Mouse (Mus musculus) hindbrain, embryonic 15.5 days (tissue): Measurements from ENCODE around the gene Mab21l1. TPM values are rescaled to one million over a fixed set of nuclear protein-coding genes. Genes with fewer than 3 reads are reported as not detected.

Experiments used
- ATAC-seq: fragments of 200-750 bp; cut with Nextera tagmentation; 2 replicates; pipeline ENCODE4 v1.8.0; 2017; ENCODE audit warnings: low read depth, moderate number of reproducible peaks, moderate TSS enrichment; ENCODE audit not compliant: low FRiP score
- H3K27ac ChIP-seq: fragments of 300-500 bp; sonication (generic); replicated peaks from 2 replicates; pipeline ENCODE4 v1.5.1; 2015; ENCODE audit warnings: mild to moderate bottlenecking, inconsistent platforms
- H3K27me3 ChIP-seq: fragments of 300-500 bp; sonication (generic); 2 replicates; pipeline ENCODE4 v1.6.1; 2015; ENCODE audit warnings: control low read depth, inconsistent platforms
- H3K36me3 ChIP-seq: fragments of 300-500 bp; sonication (generic); 2 replicates; pipeline ENCODE4 v1.6.1; 2015; ENCODE audit warnings: control low read depth, inconsistent platforms
- H3K4me1 ChIP-seq: fragments of 300-500 bp; sonication (generic); replicated peaks from 2 replicates; pipeline ENCODE4 v1.6.1; 2015; ENCODE audit warnings: control low read depth, inconsistent platforms
- H3K4me2 ChIP-seq: fragments of 300-500 bp; sonication (generic); 2 replicates; pipeline ENCODE4 v1.6.1; 2015; ENCODE audit warnings: moderate library complexity, mild to moderate bottlenecking, inconsistent platforms
- H3K4me3 ChIP-seq: fragments of 300-500 bp; sonication (generic); 2 replicates; pipeline ENCODE4 v1.5.1; 2015; ENCODE audit warnings: mild to moderate bottlenecking, inconsistent platforms
- H3K9ac ChIP-seq: fragments of 300-500 bp; sonication (generic); 2 replicates; pipeline ENCODE4 v1.6.1; 2015; ENCODE audit warnings: inconsistent platforms
- H3K9me3 ChIP-seq: fragments of 300-500 bp; sonication (generic); 2 replicates; pipeline ENCODE4 v1.6.1; 2016; ENCODE audit warnings: control low read depth, inconsistent platforms
- WGBS: fragments of 180-500 bp; shearing (Covaris S2); methylation state at CpG from one replicate; pipeline ENCODE4 v1.1.7; 2015; 5-methylcytosine and 5-hydroxymethylcytosine counted together
- polyA plus RNA-seq: library from polyadenylated mRNA; unstranded; fragments of >200 nt; fragmentation: Nextera tagmentation; extraction: Ambion mirVana; gene quantifications from 2 replicates; pipeline ENCODE4 v1.2.1, GENCODE M21; 2015

Gene Mab21l1
- polyA plus RNA-seq, 1 experiment from 2014 or later: 169 TPM

- Histone ChIP-seq H3K4me1 (peaks cover 39% of the 10 kb centered on the region), H3K36me3 (no peaks in the 10 kb centered on the region), H3K9ac (peak overlapping the region; percentile 57), H3K4me3 (peak overlapping the region; percentile 35), H3K27me3 (peaks cover 2% of the 10 kb centered on the region; the same call in 1 of the 2 replicates), H3K4me2 (peak overlapping the region; percentile 65), H3K27ac (peak overlapping the region; percentile 95), H3K9me3 (no peaks in the 10 kb centered on the region)
- peak; percentile 36 for ATAC-seq
- 6% methylated on average over 50 of the region's 53 CpGs for WGBS
These were observed 1.9 kb upstream of the Mab21l1 start for GRCm38 (mm10) chr3:55780120-55781070.

DNA sequence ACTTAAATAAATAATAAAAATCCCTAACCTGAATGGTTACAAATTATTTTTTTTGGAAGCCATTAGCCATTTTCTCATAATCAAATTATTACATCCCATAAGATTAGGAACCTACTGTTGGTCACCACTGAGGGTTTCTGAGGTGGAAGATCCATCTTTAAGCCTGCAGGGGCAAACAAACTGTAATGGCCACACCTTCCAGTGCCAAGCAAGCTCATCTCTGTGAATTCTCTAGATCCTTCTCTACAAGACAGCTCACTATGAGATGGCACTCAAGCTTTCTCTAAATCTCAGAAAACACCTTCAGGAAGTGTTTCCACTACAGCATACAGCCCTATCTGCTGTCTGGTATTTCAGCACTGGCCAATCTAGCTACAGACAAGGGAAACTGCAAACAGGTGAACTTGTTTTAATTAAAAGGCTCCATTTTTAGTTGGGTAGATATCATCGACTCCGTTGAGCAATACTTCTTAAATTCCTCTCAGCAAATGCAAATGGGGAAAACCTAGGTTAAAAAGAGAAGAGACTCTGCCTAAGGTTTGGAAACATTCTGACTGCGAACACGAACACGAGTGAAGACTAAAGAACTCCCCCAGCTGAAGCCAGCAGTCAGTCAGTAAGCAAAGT lies 768 bp upstream of the Mab21l1 start:
- H3K36me3 ChIP-seq: no peaks in the 10 kb centered on the region
- H3K4me2 ChIP-seq: peak overlapping the region; percentile 65
- H3K27ac ChIP-seq: peak overlapping the region; percentile 95
- peaks cover 36% of the 10 kb centered on the region for H3K4me1 ChIP-seq
- H3K27me3 ChIP-seq: peaks cover 2% of the 10 kb centered on the region; the same call in 1 of the 2 replicates
- peak overlapping the region; percentile 47 for H3K4me3 ChIP-seq
- WGBS: 17% methylated on average over 5 of the region's 5 CpGs
- H3K9ac ChIP-seq: peak overlapping the region; percentile 80
- ATAC-seq: no peak
- H3K9me3 ChIP-seq: no peaks in the 10 kb centered on the region

- H3K27me3 ChIP-seq: peaks cover 2% of the 10 kb centered on the region; the same call in 1 of the 2 replicates
These were observed 461 bp downstream of the Mab21l1 start for GRCm38 (mm10) chr3:55782771-55783170.

DNA sequence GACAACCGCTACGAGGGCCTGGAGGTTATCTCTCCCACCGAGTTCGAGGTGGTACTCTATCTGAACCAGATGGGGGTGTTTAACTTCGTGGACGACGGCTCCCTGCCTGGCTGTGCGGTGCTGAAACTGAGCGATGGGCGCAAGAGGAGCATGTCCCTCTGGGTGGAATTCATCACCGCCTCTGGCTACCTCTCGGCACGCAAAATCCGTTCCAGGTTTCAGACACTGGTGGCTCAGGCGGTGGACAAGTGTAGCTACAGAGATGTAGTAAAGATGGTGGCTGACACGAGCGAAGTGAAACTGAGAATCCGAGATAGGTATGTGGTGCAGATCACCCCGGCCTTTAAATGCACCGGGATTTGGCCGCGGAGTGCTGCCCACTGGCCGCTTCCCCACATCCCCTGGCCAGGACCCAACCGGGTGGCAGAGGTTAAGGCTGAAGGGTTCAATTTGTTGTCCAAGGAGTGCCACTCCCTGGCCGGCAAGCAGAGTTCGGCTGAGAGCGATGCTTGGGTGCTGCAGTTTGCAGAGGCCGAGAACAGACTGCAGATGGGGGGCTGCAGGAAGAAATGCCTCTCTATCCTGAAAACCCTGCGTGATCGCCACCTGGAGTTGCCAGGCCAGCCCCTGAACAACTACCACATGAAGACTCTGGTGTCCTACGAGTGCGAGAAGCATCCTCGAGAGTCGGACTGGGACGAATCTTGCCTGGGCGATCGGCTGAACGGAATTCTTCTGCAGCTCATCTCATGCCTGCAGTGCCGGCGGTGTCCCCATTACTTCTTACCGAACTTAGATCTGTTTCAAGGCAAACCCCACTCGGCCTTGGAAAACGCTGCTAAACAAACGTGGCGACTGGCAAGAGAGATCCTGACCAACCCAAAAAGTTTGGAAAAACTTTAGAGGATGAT lies 1.1 kb downstream of the Mab21l1 start:
- Histone ChIP-seq H3K4me1 (peaks cover 26% of the 10 kb centered on the region), H3K9me3 (no peaks in the 10 kb centered on the region), H3K27me3 (peaks cover 2% of the 10 kb centered on the region; the same call in 1 of the 2 replicates), H3K4me2 (peak overlapping the region; percentile 65), H3K4me3 (peak overlapping the region; percentile 47), H3K36me3 (no peaks in the 10 kb centered on the region), H3K9ac (peak overlapping the region; percentile 80), H3K27ac (peak overlapping the region; percentile 95)
- no peak for ATAC-seq
- WGBS: 15% methylated on average over 45 of the region's 45 CpGs

More at GRCm38 (mm10) chr3:55782771-55783170, 461 bp downstream of the Mab21l1 start:
- Histone ChIP-seq H3K9me3 (no peaks in the 10 kb centered on the region), H3K9ac (peak overlapping the region; percentile 80), H3K4me1 (peaks cover 31% of the 10 kb centered on the region), H3K27ac (peak overlapping the region; percentile 95), H3K4me2 (peak overlapping the region; percentile 65), H3K4me3 (peak overlapping the region; percentile 47), H3K36me3 (no peaks in the 10 kb centered on the region)
- ATAC-seq: peak; percentile 12; the same call in 1 of the 2 replicates
- WGBS: 11% methylated on average over 22 of the region's 22 CpGs

DNA sequence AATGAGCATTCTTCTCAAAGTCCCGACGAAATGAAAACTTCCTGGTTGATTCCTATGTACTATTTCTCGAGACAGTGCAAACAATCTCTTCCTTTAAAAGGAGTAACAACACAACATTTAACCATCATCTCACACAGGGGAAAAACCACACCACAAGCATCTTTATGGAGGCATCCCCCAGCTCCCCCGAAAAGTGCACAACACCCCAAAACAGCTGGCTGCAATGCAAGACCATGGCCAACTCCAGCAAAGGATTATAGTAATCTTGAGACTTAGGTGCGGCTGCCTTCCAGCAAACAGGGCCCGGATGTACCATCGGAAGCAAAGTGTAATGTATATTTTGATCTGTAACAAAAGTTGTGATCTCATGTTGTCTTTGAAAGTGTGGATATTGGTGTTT lies 1.8 kb downstream of the Mab21l1 start:
- no peak for ATAC-seq
- Histone ChIP-seq H3K9me3 (no peaks in the 10 kb centered on the region), H3K27me3 (peaks cover 2% of the 10 kb centered on the region; the same call in 1 of the 2 replicates), H3K27ac (peak overlapping the region; percentile 95), H3K9ac (peak overlapping the region; percentile 80), H3K36me3 (no peaks in the 10 kb centered on the region), H3K4me1 (peaks cover 30% of the 10 kb centered on the region), H3K4me2 (peak overlapping the region; percentile 65), H3K4me3 (peak overlapping the region; percentile 47)
- WGBS: 21% methylated on average over 7 of the region's 7 CpGs

- Histone ChIP-seq H3K9ac (peak overlapping the region; percentile 35; the same call in 1 of the 2 replicates), H3K4me1 (peaks cover 29% of the 10 kb centered on the region), H3K27me3 (peaks cover 2% of the 10 kb centered on the region; the same call in 1 of the 2 replicates), H3K36me3 (no peaks in the 10 kb centered on the region), H3K27ac (peak overlapping the region; percentile 89), H3K4me2 (peak overlapping the region; percentile 59), H3K9me3 (no peaks in the 10 kb centered on the region), H3K4me3 (peak overlapping the region; percentile 40)
- WGBS: 43% methylated on average over 4 of the region's 4 CpGs
- ATAC-seq: no peak
These were observed 3.1 kb downstream of the Mab21l1 start for GRCm38 (mm10) chr3:55785266-55785980.

- Histone ChIP-seq H3K4me1 (peaks cover 22% of the 10 kb centered on the region), H3K27me3 (peaks cover 2% of the 10 kb centered on the region; the same call in 1 of the 2 replicates), H3K9me3 (no peaks in the 10 kb centered on the region), H3K9ac (peak overlapping the region; percentile 50), H3K36me3 (no peaks in the 10 kb centered on the region), H3K4me2 (peak overlapping the region; percentile 59), H3K4me3 (peak overlapping the region; percentile 40), H3K27ac (peak overlapping the region; percentile 89)
- 19% methylated on average over 3 of the region's 3 CpGs for WGBS
- ATAC-seq: no peak
These were observed 3.8 kb downstream of the Mab21l1 start for GRCm38 (mm10) chr3:55785981-55786725.

DNA sequence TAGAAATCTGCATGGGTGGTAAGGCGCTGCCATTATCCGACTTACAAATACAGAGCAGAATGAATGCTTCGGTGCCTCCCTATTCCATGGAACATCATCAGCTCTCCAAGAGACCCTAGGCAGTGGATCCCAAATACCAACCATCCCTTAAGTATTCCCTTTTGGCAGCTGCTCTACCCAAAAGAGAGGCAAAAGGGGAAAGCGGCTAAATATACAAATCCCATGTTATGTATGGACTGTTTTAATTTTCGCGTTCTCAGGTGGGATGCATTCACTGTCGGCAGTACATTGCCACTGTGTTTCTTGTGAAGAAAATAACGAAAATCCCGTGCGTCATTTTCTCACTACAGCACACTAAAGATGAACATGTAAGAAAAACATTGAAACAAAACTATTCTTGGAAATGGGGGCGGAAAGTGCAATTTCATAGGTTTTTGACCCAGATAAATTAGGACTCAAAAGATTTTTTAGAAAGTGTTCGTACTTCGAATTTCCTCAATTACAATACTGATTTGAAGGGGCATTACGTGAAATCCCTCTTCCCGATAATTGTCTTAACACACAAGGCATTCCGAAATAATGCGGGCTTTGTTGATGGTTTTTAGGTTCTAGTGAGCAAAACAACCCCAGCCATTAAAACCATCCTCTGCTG lies 4.7 kb downstream of the Mab21l1 start:
- Histone ChIP-seq H3K27ac (peak overlapping the region; percentile 89), H3K4me3 (peak overlapping the region; percentile 40), H3K9ac (peak overlapping the region; percentile 50), H3K4me2 (peak overlapping the region; percentile 59), H3K4me1 (peaks cover 16% of the 10 kb centered on the region), H3K27me3 (peaks cover 2% of the 10 kb centered on the region; the same call in 1 of the 2 replicates), H3K36me3 (no peaks in the 10 kb centered on the region), H3K9me3 (no peaks in the 10 kb centered on the region)
- ATAC-seq: no peak
- WGBS: 16% methylated on average over 17 of the region's 17 CpGs

DNA sequence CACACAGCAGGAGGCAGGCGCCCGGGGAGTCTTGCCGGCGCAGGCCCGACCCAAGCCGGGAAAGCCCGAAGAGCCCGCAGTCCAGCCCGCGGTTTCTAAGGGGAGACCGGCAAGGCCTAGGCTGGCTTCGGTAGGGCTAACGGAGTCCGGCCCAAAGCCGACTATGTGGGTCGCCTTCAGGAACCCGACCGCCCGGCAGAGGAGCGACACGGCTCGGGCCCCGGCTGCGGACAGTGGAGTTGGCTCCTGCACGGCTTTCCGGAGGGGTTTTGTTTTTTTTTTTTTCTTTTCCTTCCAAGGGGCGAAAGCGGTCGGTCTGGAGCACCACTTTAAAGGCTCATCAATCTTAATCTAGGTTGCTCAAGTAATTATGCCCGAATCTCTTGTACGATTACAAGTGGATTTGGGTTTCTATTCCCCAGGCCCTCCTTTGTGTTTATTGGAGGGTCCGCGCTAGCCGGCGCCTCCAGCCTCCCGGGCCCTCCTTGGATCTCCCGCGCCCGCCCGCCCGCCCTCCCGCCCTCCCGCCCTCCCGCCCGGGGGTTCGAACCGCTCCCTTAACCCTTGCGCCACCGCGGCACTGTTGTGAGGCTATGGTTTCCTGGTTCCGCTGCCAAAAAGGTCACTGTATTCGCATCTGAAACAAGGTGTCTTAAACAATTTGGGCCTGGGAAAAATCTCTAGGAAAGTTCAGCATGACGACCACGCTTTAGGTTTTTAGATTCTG lies 5.3 kb downstream of the Mab21l1 start:
- peak; percentile 61 for ATAC-seq
- Histone ChIP-seq H3K27me3 (peaks cover 2% of the 10 kb centered on the region; the same call in 1 of the 2 replicates), H3K4me2 (peak overlapping the region; percentile 59), H3K36me3 (no peaks in the 10 kb centered on the region), H3K27ac (peak overlapping the region; percentile 89), H3K4me1 (peaks cover 16% of the 10 kb centered on the region), H3K4me3 (peak overlapping the region; percentile 40), H3K9me3 (no peaks in the 10 kb centered on the region), H3K9ac (peak overlapping the region; percentile 50)
- WGBS: 1% methylated on average over 54 of the region's 54 CpGs
